Mouse (Mus musculus): ENCODE data around the gene Ddah2. TPM values are rescaled to one million over a fixed set of nuclear protein-coding genes. Genes with fewer than 3 reads are reported as not detected.

Gene Ddah2
- total RNA-seq (2023), result 2.2 to 6.0 TPM (median 4.3 TPM) in 4 replicates

DNA sequence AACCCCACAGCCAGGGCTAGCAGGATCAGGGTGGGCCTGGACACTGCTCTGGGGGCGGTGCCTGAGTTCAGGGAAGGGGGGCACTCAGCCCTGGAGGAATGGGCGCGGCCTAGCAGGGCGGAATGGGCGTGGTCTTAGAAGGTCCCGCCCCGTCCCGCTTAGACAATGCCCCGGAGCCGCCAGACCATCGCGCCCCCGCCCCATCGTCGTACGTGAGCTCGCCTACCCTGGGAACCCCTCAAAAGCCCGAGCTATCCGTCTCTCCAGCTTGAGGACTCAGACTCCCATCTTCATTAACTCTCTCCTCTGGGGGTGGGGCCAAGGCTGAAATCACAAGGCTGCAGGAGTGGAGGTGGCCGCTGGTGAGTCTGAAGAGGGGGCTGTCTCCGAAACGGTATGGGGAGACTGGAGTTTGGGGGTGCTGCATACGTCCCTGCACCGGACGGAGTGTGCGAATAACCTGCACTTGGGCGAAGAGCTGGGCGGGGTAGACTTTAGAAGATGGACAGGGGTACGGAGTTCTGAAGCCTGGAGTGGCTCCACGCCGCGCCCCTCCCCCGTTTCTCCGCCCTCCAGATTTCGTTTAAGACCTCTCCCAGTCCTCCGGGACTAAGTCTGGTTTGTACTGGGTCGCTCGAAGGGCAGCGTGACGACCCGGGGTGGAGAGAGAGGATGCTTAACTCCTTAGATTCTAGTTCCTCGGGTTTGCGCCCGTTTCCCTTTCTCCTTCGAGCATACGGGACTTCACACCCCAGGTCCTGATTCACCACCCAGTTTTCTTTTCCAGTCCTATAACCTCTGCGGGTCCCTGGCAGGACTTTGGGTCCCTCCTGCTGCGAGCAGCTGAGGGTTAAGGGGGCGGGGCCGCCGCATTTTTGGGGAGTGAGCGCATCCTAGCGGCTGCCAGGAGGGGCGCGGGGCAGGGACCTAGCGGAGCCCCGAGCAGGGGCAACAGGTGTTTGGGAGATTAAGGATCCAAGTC is at the start of gene Ddah2:
Gene Ddah2 (plus strand): TSS at position 125 of the 982 bp plus-strand sequence.

DNA sequence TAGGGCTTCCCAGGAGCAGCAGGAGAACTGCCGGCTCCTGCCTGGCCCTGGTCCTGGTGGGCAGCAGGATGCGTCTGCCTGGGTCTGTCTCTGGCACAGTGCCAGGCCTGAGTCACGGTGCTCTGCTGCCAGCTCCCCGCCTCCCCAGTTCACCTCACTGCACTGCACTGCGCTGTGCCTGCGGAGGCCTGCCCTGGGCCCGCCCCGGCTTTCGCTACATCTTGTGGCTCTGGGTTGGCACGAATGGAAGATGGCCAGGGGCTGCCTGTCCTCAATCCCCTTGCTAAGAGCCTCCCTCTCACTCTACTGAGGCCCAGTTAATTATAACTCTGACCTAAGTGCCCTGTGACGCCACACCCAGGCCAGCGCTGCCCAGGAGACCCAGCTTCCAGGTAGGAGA is 42.5 kb upstream of the Ddah2 start, which contains the start of gene Vwa7:
Gene Vwa7 (plus strand): TSS at position 204 of the 400 bp plus-strand sequence.

DNA sequence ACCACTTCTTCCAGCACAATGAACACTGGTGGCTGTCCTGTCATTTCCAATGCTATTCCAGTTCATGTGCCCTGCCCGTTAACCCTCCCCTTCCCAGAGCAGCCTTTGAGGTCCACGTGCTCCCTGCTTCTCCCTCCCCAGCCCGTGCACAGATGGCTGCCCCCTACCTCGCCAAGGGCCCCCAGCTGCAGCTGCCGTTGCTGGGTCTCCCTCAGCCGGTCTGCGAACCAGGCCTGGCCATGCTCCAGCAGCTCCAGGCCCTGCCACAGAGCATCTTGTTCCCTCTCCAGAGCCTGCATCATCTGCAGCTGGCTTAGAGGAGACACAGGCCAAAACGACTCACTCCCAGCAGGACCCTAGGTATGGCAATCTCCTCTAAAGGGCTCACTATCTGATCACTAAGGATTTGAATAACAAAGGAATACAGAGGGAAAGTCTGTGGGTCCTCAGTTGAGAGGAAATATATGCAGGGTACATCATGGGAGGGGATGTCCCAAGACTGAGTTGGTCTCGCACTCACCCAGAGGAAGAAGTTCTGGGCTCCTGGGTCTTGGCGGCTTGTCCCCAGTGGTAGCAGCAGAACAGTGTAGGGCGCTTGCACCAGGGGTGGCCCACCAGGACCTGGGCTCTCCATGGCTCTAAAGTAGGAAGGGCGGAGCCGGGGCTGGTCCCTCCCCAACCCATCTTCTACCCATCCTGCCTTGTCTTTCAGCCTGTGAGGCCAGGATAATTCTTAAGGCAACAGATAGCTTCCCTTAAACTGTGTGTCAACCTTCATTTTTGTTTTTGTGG is 31.4 kb upstream of the Ddah2 start, which contains the start of gene Sapcd1:
Gene Sapcd1 (minus strand): TSS at position 740 of the 792 bp plus-strand sequence.

DNA sequence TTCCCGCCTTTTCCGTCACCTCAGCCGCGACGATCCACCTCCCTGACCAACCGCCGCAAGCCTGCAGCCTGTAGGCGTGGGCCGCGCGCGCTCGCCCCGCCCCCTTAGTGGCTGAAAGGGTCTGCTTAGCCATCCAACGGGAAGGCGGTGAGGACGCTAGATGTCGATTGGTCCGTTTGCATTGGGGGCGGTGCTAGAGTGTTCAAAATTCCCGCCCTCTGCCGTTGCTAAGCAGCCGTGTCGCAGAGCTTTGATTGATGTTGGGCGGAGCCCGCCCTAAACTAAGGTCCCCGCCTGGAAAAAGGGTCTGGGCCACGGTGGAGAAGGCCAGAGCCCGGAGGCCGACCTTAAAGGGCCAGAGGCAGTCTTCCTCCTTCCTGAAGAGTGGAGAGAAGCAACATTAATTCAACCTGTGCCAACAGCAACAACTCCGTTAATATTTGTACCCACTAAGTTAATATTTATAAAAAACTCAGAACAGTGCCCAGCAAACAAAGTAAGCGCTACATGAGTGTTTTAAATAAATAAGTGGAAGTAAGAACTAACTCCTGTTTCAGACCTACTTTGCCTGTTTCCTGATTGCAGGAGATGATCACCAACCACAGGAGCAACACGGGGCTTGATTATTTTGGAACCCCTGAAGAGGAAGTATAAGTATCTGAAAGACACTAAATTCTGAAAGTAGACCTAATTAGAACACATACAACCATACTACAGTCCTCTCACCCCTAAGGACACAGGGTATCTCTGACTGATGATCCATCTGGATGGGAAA is 12.0 kb upstream of the Ddah2 start, which contains the start of gene Msh5:
Gene Msh5 (minus strand): TSS at position 65 of the 775 bp plus-strand sequence.

DNA sequence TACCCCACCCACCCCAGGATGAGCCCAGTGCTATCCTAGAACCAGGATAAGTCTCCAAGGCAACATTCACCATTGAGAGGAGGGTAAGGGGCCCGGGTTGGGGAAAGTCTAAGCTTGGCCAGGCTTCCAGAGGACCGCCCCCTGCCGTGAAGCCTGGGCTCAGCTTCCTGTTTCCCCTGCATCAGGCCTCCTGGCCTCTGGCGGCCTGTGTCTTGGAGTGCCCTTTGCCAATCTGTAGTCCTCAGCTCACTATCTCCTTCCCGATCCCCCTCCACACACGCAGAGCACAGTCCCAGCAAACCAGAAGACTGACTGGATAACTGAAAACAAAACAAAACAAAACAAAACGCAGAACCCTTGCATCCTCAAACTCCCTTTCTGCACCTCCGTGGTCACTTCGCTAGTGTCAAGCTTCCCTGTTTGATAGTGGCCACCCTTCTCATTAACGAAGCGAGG is 9.2 kb upstream of the Ddah2 start, which contains the start of gene Clic1:
Gene Clic1 (plus strand): TSS at position 406 of the 456 bp plus-strand sequence.

DNA sequence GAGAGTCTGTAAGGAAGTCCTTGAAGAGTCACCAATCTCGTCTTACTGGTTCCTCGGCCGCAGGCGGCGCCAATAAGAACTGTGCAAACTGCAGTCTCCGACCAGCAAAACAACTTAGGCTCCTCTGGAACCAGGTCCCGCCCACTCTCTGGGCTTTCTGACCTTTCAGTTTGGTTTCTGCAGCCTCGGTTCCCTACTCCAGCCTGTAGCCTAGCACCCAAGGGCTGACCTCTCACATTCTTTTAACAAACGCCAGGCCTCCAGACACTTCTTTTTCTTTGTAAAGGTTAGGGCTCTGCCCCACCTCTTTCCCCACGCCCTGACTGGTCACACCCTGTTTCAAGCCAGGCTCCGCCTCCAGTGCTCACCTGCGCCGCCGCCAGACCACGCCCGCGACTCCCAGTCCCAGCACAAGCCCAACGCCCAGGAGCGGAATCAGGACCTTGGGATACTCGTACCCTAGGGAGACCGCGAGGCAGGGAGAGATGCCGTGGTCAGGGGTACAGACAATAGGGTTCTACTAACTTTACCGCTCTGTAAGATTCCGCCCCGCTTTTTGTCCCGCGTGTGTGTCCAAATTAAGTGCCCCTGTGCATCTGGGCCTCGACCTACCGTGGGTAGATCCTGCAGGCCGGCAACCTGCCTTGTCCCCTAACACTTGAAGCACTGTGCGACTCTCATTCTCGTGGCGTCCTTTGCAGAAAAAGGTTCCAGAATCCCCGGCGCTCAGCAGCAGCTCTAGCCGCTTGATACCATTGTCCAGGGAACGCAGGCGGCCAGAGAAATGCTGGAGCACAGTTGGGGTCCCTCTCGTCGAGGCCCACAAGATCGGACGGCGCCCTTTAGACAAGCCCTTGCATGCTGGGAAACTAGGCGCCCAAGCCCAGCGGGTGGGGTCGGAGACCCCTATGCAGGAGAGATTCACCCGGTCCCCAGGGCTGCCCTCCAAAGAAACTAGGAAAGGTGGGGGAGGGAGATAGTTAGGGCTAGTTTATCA is 6.4 kb downstream of the Ddah2 start, which contains the start of gene Ly6g6c:
Gene Ly6g6c (plus strand): TSS at position 438 of the 997 bp plus-strand sequence.

DNA sequence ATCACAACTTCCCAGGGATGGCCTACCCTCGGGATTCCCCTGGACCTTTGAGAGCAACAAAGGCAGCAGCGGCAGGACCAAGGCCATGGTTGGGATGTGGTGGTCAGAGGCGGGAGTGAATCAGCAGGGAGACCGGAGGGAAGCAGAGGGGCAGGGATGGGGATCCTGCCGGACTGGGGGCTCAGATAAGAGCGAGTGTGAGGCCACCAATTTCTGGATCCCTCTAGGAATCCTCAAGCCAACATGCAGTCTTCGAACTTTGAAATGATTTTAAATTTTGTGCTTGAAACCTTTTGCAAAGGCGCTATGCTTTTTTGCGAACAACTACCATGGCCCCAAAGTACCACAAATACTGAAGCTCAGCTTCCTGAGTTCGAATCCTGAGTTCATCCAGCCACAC is 7.2 kb downstream of the Ddah2 start, which contains the start of gene Mpig6b:
Gene Mpig6b (minus strand): TSS at position 101 of the 400 bp plus-strand sequence.

DNA sequence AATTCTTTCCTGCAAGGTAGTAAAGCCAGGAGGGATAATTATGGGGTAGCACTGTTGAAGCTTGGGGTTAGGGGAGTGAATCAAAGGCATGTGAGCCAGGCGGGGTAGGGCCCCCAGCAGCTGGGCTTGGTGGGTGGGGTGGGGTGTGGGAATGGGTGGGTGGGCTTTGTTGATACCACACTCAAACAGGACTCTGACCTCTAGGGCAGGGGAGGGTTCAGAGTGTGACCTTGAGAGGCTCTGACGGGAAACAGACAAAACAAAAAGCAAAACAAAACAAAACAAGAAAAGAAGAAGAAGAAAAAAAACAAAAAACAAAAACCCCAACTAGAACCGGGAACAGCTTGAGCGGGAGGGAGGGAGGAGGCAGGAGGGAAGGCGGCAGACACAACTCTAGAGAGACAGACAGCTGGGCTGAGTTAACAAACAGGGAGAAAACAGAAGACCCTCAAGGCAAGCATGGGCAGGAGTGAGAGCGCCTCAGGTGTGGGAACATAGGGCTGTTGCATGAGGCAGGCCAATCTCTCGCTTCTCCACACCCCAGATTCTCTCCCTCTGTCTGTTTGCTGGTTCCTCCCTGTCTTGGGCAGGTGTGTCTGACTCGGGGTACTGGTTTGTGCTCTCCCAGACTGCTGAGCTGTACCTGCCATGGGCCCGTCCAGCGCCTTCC is 17.8 kb downstream of the Ddah2 start, which contains the start of gene Ly6g6e:
Gene Ly6g6e (plus strand): TSS at position 396 of the 670 bp plus-strand sequence.

DNA sequence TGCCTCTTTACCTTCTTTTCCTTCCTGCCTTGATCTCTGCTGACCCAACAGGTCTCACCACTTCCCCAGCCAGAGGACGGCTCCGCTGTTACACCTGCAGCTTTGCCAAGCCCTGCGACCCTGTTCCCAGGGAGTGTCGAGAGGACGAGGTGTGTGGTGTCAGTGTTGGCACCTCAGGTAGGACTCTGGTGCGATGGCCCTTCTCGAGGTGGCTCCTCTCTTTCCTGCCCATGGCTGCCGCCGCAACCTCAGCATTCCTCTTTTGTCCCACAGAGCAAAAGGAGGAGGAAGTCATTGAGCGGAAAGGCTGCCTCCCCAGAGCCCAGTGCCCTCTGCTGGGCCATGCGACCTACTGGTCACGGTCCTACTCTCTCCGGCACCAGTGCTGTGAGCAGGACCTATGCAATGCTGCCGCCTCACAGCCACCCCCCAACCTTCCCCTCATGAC is 19.0 kb downstream of the Ddah2 start, which contains the start of gene Ly6g6d:
Gene Ly6g6d (minus strand): TSS at position 280 of the 448 bp plus-strand sequence.

DNA sequence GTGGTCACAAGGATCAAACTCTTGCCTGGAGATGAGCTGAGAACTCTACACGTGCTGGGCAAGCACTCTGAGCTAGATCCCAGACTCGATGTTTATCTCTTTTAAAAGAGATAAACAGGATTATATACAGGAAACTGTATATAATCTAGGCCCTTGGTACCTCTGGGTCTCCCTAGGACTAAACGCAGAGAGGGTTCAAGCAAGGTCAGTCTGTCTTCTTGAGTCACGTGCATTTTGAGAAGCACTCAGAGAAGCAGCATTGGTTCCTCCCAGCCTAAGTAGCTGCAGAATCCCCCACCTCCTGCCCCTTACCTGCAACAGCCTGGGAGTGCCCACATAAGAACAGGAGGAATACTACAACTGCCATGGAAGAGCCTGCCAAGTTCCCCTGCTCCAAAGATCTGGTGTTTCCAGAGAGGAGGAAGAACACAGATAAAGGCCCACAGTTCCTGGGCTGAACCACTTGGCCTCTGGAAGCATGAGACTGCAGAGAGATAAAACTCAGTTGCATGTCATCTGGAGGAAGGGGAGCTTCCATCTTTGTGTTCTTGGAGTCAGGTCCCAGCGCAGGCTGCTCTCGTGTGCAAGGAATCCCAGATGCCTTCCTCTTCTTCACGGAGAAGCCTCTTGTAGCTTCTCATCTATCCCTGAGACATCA is 26.5 kb downstream of the Ddah2 start, which contains the start of gene Ly6g6f:
Gene Ly6g6f (minus strand): TSS at position 403 of the 658 bp plus-strand sequence.

DNA sequence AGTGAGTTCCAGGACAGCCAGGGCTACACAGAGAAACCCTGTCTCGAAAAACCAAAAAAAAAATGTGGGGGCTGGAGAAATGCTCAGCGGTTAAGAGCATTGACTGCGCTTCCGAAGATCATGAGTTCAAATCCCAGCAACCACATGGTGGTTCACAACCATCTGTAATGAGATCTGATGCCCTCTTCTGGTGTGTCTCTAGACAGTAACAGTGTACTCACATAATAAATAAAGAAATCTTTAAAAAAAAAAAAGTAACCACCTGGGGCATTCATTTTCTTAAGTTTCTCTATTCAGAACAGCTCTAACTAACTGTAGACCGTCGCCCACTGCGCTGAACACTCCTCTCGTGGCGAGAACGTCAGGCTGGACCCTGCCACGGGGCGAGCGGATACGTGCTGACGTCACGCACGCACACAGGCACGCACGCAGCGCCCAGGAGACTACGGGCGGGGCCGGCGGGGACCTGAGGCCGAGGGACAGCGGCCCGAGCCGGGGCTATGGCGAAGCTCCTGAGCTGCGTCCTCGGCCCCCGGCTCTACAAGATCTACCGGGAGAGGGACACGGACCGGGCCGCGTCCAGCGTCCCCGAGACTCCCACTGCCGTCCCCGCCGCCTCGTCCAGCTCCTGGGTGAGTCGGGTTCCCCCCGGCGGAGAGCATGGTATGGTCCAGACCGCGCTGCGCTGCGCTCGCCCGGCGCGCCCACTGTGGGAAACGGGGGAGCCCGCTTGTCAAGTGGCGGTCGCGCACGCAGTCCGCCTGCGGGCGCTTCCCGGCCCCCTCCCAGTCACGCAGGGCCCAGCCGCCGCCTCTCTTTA is 30.2 kb downstream of the Ddah2 start, which contains the start of gene Abhd16a:
Gene Abhd16a (plus strand): TSS at position 439 of the 820 bp plus-strand sequence.

DNA sequence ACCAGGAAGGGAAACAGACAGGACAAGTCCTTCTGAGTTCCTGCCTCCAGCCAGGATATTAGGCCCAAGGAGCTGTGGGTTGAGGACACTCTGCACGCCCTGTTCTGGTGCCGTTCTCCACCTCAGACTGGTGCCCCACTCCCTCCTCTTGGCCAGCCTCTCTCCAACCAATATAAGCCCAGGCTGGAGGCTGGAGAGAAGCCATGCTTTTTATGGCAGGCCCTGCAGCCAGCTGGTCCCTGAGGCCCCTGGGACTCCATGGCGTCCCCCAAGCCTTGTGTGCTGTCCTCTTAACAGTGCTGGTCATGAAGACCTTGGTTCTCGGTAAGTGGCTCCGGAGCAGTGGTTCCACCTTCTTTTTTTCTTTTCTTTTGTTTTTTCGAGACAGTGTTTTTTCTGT is 49.3 kb downstream of the Ddah2 start, which contains the start of gene Ly6g5c:
Gene Ly6g5c (plus strand): TSS at position 183 of the 400 bp plus-strand sequence.

Other genes with a start within 250 kb of the Ddah2 start
- 70.2 to 78.8 TPM (median 74.6 TPM) in 4 replicates for gene Stk19, start 222.1 kb upstream of the Ddah2 start, total RNA-seq (2023)
- 83.3 to 87.2 TPM (median 86.2 TPM) in 4 replicates for gene Dxo, start 222.0 kb upstream of the Ddah2 start, total RNA-seq (2023)
- 99.2 to 119 TPM (median 104 TPM) in 4 replicates for gene Skiv2l, start 208.8 kb upstream of the Ddah2 start, total RNA-seq (2023)
- gene Nelfe, start 208.6 kb upstream of the Ddah2 start, total RNA-seq (2023), result 31.6 to 38.4 TPM (median 32.6 TPM) in 4 replicates
- 0.60 TPM in 1 of 4 replicates, not detected in the others for gene Cfb, start 196.5 kb upstream of the Ddah2 start, total RNA-seq (2023)
- gene Zbtb12, start 179.6 kb upstream of the Ddah2 start, total RNA-seq (2023), result 11.5 to 12.8 TPM (median 11.9 TPM) in 4 replicates
- gene Gm20547, start 177.0 kb upstream of the Ddah2 start, total RNA-seq (2023), result not detected in 4 replicates
- 1.6 to 3.1 TPM (median 3.1 TPM) in 4 replicates for gene C2, start 160.8 kb upstream of the Ddah2 start, total RNA-seq (2023)
- gene Ehmt2, start 160.6 kb upstream of the Ddah2 start, total RNA-seq (2023), result 145 to 166 TPM (median 150 TPM) in 4 replicates
- not detected in 4 replicates for gene Slc44a4, start 144.6 kb upstream of the Ddah2 start, total RNA-seq (2023)
- 91.5 to 104 TPM (median 98.0 TPM) in 4 replicates for gene Neu1, start 127.8 kb upstream of the Ddah2 start, total RNA-seq (2023)
- gene Hspa1b, start 99.8 kb upstream of the Ddah2 start, total RNA-seq (2023), result 143 to 677 TPM (median 225 TPM) in 4 replicates
- gene Gm20481, start 89.1 kb upstream of the Ddah2 start, total RNA-seq (2023), result 1.1 TPM in 1 of 4 replicates, not detected in the others
- 69.3 to 362 TPM (median 119 TPM) in 4 replicates for gene Hspa1a, start 86.9 kb upstream of the Ddah2 start, total RNA-seq (2023)
- 0.24 to 0.40 TPM in 2 of 4 replicates, not detected in the others for gene Hspa1l, start 86.3 kb upstream of the Ddah2 start, total RNA-seq (2023)
- 27.8 to 35.0 TPM (median 28.9 TPM) in 4 replicates for gene Lsm2, start 77.2 kb upstream of the Ddah2 start, total RNA-seq (2023)
- gene Vars, start 58.0 kb upstream of the Ddah2 start, total RNA-seq (2023), result 237 to 278 TPM (median 258 TPM) in 4 replicates
- 0.28 to 0.52 TPM (median 0.30 TPM) in 4 replicates for gene Vwa7, start 42.5 kb upstream of the Ddah2 start, total RNA-seq (2023)
- 3.0 to 6.4 TPM (median 4.1 TPM) in 4 replicates for gene Sapcd1, start 31.0 kb upstream of the Ddah2 start, total RNA-seq (2023)
- 8.7 to 15.9 TPM (median 11.2 TPM) in 4 replicates for gene Msh5, start 12.3 kb upstream of the Ddah2 start, total RNA-seq (2023)
- 185 to 195 TPM (median 191 TPM) in 4 replicates for gene Clic1, start 9.1 kb upstream of the Ddah2 start, total RNA-seq (2023)
- gene Ly6g6c, start 6.4 kb downstream of the Ddah2 start, total RNA-seq (2023), result not detected in 4 replicates
- gene Mpig6b, start 7.1 kb downstream of the Ddah2 start, total RNA-seq (2023), result not detected in 4 replicates
- not detected in 4 replicates for gene Ly6g6e, start 17.9 kb downstream of the Ddah2 start, total RNA-seq (2023)
- gene Ly6g6d, start 19.0 kb downstream of the Ddah2 start, total RNA-seq (2023), result not detected in 4 replicates
- not detected in 4 replicates for gene Ly6g6f, start 26.6 kb downstream of the Ddah2 start, total RNA-seq (2023)
- gene Abhd16a, start 30.2 kb downstream of the Ddah2 start, total RNA-seq (2023), result 72.8 to 85.6 TPM (median 76.5 TPM) in 4 replicates
- gene Ly6g5c, start 49.2 kb downstream of the Ddah2 start, total RNA-seq (2023), result not detected in 4 replicates
- gene Ly6g5b, start 56.4 kb downstream of the Ddah2 start, total RNA-seq (2023), result 0.66 to 1.6 TPM (median 1.3 TPM) in 4 replicates
- gene Gpank1, start 62.4 kb downstream of the Ddah2 start, total RNA-seq (2023), result 19.6 to 24.1 TPM (median 22.1 TPM) in 4 replicates
- gene Csnk2b, start 63.0 kb downstream of the Ddah2 start, total RNA-seq (2023), result 114 to 130 TPM (median 122 TPM) in 4 replicates
- 12.0 to 17.1 TPM (median 14.5 TPM) in 4 replicates for gene D17H6S53E, start 67.3 kb downstream of the Ddah2 start, total RNA-seq (2023)
- 1.2 to 1.6 TPM in 2 of 4 replicates, not detected in the others for gene Apom, start 73.0 kb downstream of the Ddah2 start, total RNA-seq (2023)
- gene Bag6, start 76.1 kb downstream of the Ddah2 start, total RNA-seq (2023), result 465 to 496 TPM (median 476 TPM) in 4 replicates
- 337 to 364 TPM (median 345 TPM) in 4 replicates for gene Prrc2a, start 105.9 kb downstream of the Ddah2 start, total RNA-seq (2023)
- 2.7 to 6.9 TPM (median 4.0 TPM) in 4 replicates for gene Aif1, start 117.0 kb downstream of the Ddah2 start, total RNA-seq (2023)
- 33.5 to 53.9 TPM (median 46.9 TPM) in 4 replicates for gene Lst1, start 129.4 kb downstream of the Ddah2 start, total RNA-seq (2023)
- gene Ltb, start 135.4 kb downstream of the Ddah2 start, total RNA-seq (2023), result 591 to 612 TPM (median 606 TPM) in 4 replicates
- gene Tnf, start 143.0 kb downstream of the Ddah2 start, total RNA-seq (2023), result 9.1 to 13.6 TPM (median 11.4 TPM) in 4 replicates
- gene Lta, start 146.3 kb downstream of the Ddah2 start, total RNA-seq (2023), result 39.2 to 45.1 TPM (median 41.7 TPM) in 4 replicates
- not detected in 4 replicates for gene Gm16181, start 161.8 kb downstream of the Ddah2 start, total RNA-seq (2023)
- gene Atp6v1g2, start 174.6 kb downstream of the Ddah2 start, total RNA-seq (2023), result 1.7 to 4.6 TPM (median 2.7 TPM) in 4 replicates
- 11.2 to 14.6 TPM (median 13.4 TPM) in 4 replicates for gene Nfkbil1, start 176.8 kb downstream of the Ddah2 start, total RNA-seq (2023)
- 399 to 443 TPM (median 429 TPM) in 4 replicates for gene Ddx39b, start 182.7 kb downstream of the Ddah2 start, total RNA-seq (2023)
- 1,754 to 1,882 TPM (median 1,817 TPM) in 4 replicates for gene H2-D1, start 203.7 kb downstream of the Ddah2 start, total RNA-seq (2023)